Mouse (Mus musculus): ENCODE data around the gene Iars2. TPM values are rescaled to one million over a fixed set of nuclear protein-coding genes. Genes with fewer than 3 reads are reported as not detected.
A peak's percentile ranks its signal among the peaks of the same experiment; 100 is the strongest.

Iars2 gene
- total RNA-seq, 2 experiments from 2014 or later = 56.5 to 95.6 TPM

DNA sequence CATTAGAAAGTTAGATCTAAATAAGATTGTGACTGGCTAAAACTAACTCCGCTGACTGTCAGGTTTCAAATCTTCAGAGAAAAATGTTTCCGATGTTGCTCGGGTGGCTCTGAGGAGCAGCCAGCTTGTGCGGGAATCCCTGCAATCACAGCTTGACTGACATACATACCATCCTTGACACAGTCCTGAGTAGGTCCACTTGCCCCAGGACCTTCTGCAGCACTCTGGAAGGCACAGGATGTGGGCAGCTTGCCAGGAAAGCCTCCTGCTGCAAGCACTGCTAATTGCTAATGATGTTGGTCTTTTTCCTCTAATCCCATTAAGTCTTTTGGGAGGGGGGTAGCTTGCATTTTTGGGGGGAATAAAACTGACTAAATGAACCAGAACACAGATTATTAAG, 44.0 kb downstream of the Iars2 start:
- no peak for ATAC-seq (replicated peaks; ENCODE audit: low FRiP score, low TSS enrichment, poor library complexity, severe bottlenecking)

DNA sequence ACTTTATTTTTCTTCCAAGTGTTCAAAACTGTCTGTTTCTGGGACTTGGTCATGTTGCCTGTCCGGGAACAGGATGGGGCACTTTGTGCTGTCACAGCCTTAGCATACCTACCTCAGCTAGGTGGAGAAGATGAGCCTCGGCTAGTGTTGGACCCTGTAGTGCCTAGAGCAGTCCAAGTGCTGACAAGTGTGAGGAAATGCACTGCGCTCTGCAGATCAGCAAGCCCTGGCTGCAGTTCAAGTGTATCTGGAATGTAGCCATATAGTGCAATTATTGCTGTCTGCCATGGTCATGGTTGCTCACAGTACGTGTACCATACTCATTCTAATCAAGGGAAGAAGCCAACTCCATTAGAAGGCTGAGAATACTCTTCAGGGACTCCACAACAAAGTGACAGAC, 44.5 kb downstream of the Iars2 start:
- ATAC-seq (replicated peaks; ENCODE audit: low FRiP score, low TSS enrichment, poor library complexity, severe bottlenecking) = no peak

DNA sequence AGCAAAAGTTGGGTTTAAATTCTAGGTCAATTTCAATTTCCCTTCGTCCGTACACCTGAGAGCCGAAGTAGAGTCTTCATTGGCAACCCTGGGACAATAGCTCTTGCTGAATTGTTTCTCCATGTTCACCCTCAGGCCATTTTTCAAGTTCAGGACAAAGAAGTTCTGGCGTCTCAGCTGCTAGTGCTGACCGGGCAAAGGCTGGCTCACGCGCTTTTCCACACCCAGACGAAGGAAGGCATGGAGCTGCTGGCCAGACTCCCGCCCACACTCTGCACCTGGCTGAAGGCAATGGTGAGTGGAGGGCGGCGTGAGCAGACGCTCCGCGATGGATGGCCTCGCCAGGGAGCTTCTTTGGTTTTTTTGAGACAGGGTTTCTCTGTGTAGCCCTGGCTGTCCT, 45.9 kb downstream of the Iars2 start:
- ATAC-seq (replicated peaks; ENCODE audit: low FRiP score, low TSS enrichment, poor library complexity, severe bottlenecking) = no peak

DNA sequence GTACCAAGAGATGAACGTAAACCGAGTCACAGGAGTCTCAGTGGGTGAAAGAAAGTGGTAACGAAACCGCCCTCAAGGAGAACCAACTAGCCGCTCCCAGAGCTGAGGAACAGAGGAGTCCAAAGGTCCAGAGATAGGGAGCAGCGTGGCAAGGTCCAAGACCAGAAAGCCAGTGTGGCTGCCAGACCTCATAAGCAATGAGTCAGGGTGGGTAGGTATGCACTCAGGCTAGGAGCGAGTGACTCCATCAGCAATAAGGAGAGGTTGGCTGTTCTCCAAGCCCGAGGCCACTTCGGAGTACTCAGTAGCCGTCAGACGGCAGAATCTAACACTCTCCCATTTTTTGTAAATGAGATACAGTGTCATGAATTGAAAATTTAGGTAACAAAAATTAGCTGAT, 46.4 kb downstream of the Iars2 start:
- no peak for ATAC-seq (replicated peaks; ENCODE audit: low FRiP score, low TSS enrichment, poor library complexity, severe bottlenecking)

DNA sequence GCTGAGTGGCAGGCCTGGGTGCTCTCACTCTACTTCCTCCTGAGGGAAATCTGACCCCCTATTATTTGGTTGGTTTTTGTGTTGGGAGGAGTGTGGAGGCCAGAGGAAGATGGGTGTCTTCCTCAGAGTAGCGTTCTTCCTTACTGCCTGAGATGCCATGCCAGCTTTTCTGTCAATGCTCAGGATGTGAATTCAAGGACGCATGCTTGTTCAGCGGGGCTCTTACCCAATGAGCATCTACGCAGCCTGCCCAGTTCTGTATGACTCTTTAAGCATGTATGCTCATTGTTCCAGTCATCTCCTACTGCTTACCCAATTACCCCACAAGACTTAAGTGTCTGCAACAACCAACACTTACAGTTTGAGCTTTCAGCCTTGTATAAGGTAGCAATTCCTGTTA, 48.6 kb downstream of the Iars2 start:
- no peak for ATAC-seq (replicated peaks; ENCODE audit: low FRiP score, low TSS enrichment, poor library complexity, severe bottlenecking)

DNA sequence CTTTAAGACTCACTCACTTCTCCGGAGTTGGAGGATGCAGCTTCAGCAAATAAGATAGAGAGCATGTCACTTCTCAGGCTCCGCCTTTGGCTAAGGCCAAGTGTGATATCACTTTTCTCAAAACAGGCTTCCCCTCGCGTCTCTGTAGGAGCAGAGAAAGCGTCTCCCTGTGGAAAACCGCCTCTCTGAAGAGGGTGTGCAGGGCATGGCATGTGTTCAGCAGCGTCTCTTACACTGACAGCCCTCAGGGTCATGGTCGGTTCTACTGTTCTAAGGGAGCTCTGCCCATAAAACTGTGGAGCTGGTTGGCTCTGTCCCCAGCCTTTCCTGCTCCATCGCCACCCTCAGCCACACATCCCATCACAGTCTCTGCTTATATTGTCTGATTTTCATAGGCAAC, 49.9 kb downstream of the Iars2 start:
- no peak for ATAC-seq (replicated peaks; ENCODE audit: low FRiP score, low TSS enrichment, poor library complexity, severe bottlenecking)

DNA sequence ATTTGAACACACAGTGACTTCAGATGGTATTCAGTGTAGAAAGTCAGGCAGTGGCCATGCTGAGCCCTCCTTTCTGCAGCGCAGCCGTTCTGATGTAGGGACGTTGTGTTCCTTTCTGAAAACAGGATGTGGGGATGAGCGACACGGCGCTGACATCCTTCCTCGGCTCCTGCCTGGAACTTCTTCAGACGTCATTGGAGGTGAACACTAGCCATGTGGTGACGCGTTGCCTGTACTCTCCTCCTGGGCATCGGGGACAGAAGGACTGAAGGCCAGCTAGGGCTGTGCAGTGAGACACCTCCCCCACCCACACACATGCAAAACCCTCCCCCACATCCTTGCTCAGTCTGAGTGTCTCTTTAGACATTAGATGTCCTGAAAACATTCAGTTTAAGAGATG, 52.2 kb downstream of the Iars2 start:
- ATAC-seq (replicated peaks; ENCODE audit: low FRiP score, low TSS enrichment, poor library complexity, severe bottlenecking) = no peak

DNA sequence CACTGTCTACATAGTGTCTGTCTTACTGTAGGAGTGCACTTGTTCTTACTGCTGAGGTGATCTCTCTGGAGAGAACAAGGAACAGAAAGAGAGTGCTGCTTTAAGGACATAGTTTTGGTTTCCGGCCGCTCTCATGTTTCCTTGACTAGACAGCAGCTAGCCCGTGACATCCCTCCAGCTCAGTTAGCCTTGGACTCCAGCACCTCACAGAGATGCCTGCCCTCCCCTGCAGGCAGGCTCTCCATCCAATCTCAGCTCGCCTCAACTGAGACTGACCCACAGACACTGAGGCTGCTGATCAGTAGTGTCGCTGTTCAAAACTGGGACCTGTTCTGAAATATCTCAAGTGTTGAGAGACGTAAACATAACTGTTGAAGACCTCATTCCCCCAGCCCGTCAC, 53.2 kb downstream of the Iars2 start:
- no peak for ATAC-seq (replicated peaks; ENCODE audit: low FRiP score, low TSS enrichment, poor library complexity, severe bottlenecking)

DNA sequence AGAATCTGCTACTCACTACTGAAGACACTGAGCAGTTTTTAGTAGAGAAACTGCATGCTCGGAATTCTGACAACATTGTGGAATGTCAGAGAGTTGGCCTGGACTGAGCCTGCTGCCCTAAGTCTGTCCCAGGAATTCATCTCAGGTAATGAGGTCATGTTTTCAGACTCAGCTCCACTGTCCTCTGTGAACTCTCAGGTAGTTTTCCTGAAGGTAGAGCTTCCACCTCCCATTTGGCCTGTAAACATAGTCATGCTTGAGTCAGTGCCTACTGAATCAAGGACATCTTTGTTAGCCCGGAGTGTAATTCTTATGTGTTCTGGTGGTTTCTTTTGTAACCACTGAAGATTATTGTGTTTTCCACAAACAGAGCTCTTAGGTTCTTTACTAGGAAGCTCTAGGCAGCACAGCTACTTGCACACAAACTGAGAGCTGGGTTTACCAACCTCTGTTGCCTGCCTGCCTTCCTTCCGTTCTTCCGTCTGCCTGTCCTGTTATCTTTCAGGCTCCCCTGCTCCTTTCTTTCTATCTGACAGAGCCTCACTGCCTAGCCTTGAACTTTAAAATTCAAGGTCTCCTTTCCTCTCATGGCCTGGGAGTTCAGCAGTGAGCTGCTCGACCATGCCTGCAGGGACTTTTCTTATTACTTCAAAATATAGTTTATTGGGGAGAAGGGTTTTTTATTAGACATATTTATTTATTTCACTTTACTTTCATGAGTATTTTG, 54.2 kb downstream of the Iars2 start:
- ATAC-seq (replicated peaks; ENCODE audit: low FRiP score, low TSS enrichment, poor library complexity, severe bottlenecking) = no peak

DNA sequence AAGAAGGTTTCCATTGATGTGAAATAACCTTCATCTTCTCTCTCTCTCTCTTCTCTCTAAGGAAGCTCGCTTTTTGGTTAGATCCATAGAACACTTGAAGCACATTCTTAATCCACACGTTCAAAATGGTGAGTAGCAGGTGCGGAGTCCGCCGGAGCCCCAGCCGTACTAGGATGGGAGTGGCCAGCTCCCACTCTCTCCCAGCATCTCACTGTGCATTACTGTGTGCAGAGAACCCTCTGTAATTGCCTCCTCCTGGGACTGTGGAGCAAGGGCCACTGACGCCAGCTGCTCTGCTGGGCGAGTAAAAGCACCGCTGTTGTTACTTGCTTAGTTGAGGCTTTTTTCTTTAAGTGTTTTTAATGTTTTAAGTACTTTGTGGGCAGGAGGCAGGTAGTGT, 57.8 kb downstream of the Iars2 start:
- ATAC-seq (replicated peaks; ENCODE audit: low FRiP score, low TSS enrichment, poor library complexity, severe bottlenecking) = no peak

DNA sequence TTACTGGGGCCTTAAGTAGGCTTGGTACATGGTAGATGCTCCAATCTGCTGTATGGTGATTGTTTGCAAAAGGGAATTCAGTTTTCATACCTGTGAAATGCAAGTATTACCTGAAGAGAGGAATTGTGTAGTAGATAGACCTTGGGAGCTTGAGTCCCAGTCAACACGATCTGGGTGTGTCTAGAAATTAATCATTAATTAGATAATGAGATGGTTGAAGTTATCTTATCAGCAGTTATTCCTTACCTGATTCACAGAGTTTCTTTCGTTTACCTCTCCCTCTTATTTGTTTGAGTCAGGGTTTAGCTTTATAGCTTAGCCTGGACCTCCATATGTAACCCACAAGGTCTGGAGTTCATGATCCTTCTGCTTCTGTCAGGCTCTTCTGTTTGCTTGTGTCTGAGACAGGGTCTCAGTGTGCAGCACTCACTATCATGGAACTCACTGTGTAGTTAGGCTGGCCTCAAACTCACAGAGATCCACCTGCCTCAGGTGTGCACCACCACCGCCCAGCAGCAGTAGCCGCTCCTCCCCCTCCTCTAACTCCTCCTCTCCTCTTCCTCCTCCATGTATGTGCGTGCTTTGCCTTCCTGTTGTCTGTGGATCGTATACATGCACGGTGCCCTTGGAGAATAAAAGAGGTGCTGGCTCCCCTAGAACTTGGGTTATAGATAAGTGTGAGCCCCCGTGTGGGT, 58.6 kb downstream of the Iars2 start:
- ATAC-seq (replicated peaks; ENCODE audit: low FRiP score, low TSS enrichment, poor library complexity, severe bottlenecking) = no peak

DNA sequence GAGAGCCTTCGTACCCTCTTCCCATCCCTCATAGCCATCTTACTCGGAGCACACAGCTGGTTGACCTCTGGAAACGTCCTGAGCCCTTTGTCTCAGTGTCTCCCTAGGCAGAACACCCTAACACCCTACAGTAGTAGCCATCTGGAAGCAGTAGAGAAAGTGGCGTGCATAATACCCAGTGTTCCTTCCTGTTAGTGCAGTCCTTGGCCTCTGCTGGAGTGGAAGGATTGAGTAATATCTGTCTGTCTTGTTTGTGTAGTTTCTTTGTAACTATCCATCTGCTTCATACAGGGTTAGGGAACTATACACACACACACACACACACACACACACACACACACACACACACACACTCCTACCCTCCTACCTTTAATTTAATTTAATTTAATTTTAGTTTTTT, 60.5 kb downstream of the Iars2 start:
- no peak for ATAC-seq (replicated peaks; ENCODE audit: low FRiP score, low TSS enrichment, poor library complexity, severe bottlenecking)

DNA sequence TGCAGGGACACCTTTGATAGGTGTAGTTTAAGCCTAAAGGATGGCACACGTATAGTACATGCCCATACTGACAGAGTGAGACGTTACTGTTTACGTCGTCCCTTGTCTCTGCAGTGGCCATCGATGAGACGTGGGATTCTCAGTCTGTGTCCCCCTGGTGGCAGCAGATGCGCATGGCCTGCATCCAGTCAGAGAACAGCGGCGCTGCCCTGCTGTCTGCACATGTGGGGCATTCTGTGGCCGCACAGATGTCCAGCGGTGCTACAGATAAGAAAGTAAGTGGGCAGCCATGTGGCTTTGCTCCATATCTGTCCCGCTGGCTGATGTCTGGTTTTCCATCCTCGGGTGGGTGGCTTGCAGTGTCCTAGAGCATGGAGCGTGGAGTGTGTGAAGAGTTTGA, 66.6 kb downstream of the Iars2 start:
- ATAC-seq (replicated peaks; ENCODE audit: low FRiP score, low TSS enrichment, poor library complexity, severe bottlenecking) = peak; percentile 76

DNA sequence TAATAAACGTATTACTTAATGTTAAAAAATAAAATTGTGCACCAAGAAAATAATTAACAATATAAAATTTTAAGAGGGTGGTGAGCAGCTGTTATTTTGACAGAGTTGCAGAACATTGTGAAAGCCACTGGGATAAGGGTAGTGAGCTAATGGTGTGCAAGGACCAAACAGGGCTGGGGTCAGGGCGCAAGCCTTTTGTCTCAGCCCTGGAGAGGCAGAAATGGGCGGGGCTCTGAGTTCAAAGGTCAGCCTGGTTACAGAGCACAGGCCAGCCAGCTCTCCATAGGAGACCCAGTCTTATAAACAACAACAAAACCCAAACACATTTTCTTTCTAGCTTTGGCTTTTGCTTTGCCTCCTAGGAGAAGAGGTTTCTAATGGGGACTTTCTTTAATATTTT, 72.4 kb downstream of the Iars2 start:
- no peak for ATAC-seq (replicated peaks; ENCODE audit: low FRiP score, low TSS enrichment, poor library complexity, severe bottlenecking)

DNA sequence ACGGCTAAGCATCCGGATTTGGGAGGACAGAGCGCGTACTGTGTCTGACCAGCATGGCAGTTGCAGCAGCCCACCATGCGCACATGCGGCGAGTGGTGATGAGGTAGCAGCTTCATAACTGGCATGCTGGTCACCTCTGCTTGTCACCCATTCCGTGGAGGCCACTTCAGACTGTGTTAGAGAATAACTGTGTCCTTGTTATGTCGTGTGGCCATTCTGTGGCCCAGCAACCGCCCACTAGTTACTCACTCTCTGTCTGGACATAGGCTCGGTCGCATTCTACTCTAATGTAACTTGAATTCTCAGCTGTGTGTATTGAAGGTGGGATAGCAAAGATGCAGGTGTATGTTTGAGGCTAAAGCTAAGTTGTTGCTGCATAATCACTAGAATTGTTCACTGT, 73.9 kb downstream of the Iars2 start:
- no peak for ATAC-seq (replicated peaks; ENCODE audit: low FRiP score, low TSS enrichment, poor library complexity, severe bottlenecking)

DNA sequence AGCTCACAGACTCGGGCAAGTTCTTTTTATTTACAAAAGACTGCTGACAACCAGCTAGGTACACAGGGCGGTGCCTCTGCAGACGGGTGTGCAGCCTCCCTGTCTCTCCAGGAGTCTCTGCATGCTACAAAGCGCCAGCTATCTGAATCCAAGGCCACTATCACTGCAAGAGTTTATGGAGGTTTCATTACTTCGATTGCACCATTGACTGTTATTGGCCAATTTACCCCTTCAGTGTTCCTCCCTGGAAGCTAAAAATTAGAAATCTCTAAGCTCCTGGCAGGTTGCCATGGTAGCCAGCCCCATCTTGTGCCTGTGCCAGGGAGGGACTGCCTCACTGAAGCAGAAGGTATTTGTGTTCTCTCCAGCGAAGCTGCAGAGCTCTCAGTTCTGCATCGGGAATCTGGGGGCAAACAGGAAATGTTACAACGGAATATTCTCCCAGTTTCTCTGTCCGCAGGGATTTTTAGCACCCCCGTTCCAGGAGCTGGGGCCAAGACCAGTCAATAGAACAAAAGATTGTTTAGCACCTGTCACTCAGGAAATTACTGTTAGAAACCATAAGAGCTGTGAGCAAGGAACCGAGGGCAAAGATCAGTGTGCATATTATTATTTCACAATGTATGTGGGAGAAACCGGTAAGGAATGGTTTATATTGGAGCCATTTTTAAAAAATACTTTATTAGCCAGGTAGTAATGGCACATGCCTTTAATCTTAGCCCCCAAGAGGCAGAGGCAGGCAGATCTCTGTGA, 75.9 kb downstream of the Iars2 start:
- ATAC-seq (replicated peaks; ENCODE audit: low FRiP score, low TSS enrichment, poor library complexity, severe bottlenecking) = no peak

DNA sequence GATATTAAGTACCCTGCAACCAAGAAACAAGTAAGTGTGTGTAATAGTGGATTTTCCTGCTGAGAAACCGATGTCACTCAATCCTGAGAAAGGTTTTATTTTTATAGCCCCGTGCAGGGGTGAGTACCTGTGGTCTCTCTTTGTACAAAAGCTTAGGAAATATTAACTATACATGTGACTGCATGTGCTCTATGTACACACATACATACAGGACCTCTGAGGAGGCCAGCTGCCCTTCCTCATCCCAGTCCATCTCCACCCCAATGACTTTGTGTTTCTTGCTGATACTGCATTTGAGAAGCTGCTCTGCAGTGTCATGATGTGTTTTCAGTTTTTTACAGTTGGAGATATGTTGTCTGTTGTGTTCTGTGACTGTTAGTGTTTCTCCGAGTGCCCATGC, 76.8 kb downstream of the Iars2 start:
- no peak for ATAC-seq (replicated peaks; ENCODE audit: low FRiP score, low TSS enrichment, poor library complexity, severe bottlenecking)

DNA sequence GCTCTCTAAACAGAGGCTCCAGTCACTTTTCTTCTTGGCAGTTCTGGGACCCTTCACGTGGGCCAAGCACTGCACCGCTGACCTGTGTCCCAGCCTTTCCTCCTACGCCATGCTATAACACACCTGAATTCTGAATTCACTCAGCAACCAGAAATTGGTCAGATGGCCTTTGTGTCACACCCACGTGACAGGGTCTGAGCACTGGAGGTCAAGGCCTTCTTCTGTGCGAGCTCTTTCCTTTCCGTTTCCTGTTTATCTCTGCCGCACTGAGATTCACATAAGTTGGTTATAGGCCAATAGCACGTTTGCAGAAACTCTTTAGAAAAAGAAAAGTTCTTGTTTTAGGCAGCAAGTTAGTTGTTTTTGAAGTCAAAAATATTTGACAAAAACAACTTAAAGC, 80.5 kb downstream of the Iars2 start:
- no peak for ATAC-seq (replicated peaks; ENCODE audit: low FRiP score, low TSS enrichment, poor library complexity, severe bottlenecking)

DNA sequence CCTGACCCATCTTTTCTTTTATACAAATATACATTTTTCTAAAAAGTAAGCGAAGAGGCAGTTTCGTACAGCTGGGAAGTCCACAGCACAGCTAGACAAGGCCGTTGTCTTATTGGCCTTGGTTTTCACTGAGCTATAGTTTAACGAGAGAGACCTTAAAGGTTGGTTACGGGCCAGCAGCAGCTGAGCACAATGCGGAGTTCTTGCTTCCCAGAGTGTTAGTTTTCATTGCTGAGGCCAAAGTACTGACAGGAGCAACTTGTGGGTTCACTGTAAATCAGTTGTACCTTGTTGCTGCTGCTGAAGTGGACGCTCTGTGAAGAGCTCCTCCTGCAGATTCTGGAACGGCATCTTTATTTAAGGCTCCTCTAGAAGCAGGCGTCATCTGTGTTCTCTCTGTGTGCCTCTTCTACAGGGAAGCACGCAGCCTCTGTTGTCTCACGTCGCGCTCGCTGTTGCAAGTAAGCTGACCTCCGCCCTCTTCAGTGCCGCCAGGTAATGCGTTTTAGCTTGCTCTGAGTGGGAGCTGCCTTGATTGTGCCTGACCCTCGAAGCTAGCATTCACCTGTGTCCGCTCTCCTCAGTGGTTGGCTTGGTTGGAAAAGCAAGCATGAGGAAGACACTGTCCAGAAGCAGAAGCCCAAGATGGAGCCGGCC, 81.6 kb downstream of the Iars2 start:
- no peak for ATAC-seq (replicated peaks; ENCODE audit: low FRiP score, low TSS enrichment, poor library complexity, severe bottlenecking)

DNA sequence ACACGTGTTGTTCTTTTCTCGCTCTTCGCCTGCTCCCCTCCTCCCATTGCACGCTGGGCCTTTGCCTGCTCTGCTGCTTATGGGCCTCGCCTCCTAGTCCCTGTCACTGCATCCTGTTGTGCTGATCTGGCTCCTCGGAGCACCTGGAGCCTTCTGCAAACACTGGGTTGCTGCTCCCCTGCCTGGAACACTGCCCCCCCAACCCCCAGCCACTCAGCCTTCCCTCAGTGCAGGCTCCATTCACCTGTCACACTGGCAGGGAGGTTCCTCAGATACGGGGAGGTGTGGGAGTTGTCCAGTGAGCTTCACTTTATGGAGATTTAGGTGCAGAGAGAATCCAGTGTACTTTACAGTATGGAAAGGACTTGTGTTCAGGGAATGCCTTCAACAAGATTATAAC, 83.7 kb downstream of the Iars2 start:
- ATAC-seq (replicated peaks; ENCODE audit: low FRiP score, low TSS enrichment, poor library complexity, severe bottlenecking) = no peak
